Mouse (Mus musculus) cortical plate, adult 2 months (tissue): ENCODE data around the gene Hvcn1.
"Not testable (repeated sequence)": the region's sequence is repeated elsewhere in the genome, so short reads cannot be mapped to it uniquely, and the experiment has no call there.

ENCODE experiments used
- CTCF ChIP-seq: fragments of 200-500 bp; IDR thresholded peaks from 2 replicates; pipeline ENCODE4 v1.5.1; 2011; ENCODE audit warnings: mild to moderate bottlenecking, control low read depth, low read length; ENCODE audit not compliant: insufficient read depth; ENCODE audit errors: extremely low read depth
- POLR2A ChIP-seq: fragments of 200-500 bp; IDR thresholded peaks from 2 replicates; pipeline ENCODE4 v1.6.1; 2011; ENCODE audit warnings: mild to moderate bottlenecking, low read length, control low read depth; ENCODE audit not compliant: insufficient read depth; ENCODE audit errors: extremely low read depth

GRCm38 (mm10) chr5:122184858-122185257 lies 21.7 kb upstream of the Hvcn1 start:
- TF ChIP-seq CTCF, POLR2A: not testable (repeated sequence)
